Mouse (Mus musculus): ENCODE results near the gene Tmem240.
"Not testable (repeated sequence)": the region's sequence is repeated elsewhere in the genome, so short reads cannot be mapped to it uniquely, and the experiment has no call there.

Tmem240 gene

DNA sequence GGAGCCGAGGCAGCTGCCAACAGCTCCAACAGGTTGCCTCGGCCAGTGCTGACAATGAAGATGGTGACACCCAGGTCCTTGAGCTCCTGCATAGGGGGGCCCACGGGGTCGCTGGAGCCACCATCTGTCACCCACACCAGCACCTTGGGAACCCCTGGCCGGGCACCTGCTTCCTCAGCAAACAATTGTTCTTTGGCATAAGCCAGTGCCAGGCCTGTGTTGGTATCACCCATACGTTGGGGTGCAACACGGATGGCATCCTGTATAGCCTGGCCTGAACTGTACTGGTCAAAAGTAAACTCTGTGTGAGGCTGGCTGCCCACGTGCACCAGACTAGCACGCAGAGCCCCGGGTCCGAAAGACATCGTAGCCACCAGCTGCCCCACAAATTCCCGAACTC, 38.2 kb downstream of the Tmem240 start:
- no peak for DNase-seq

DNA sequence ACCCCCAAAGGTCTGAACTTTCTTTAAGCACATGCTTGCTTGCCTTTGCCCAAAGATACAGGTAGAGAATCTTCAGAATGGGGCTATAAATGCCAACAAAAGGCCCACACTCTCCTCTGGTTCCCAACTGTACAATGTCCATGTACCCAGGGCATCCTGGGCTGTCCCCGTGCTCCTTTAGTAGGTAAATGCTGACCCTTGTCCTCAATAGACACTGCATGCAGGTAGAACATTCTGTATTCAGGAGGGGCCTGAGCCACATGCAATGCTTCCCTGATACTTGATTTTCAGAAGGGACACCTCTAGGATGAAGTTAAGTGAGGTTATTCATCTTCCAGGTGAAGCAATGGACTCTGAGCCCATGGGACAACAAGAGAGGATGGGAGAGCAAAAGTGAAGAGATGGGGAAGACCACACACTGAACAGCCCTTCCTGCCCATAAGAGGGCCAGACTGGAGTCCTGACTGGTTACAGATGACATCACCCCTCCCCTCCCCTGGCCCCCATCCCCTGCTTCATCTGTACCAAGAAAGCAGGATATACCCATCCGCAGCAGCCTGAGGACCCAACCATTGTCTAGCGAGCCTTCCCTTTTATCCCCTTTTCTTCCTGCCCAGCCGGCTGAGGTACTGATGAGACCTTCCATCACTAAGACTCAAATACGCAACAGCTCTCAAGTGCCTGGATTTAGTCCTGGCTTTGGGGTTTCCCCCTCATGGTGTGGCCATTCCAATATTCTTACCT, 38.9 kb downstream of the Tmem240 start:
- peak in 1 of 2 experiments; percentile 28 for DNase-seq

DNA sequence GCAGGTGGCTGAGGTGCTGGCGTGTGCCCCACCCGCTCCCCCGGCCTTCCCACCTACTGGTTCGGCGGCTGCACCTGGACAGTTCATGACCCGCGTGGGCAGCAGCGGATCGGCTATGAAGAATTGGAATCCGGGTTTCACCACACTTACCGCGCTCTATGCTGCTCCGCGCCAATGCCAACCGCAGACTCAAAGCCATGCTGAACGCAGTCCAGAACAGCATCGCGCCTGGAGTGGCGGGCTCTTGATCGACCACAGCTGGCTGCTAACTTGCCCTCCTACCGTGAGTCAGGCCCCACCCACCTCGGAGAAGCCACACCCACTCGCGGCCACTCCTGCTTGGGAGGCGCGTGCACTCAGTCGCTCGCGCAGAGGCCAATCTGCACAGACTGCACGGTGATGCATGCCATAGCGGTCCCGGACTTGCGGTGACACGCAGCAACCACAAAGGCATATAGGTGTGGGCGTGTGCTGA, 39.7 kb downstream of the Tmem240 start, which contains the start of gene Vwa1:
Gene Vwa1 (minus strand): TSS at position 419 of the 475 bp plus-strand sequence.
- peak; percentile 87 to 89 for DNase-seq

DNA sequence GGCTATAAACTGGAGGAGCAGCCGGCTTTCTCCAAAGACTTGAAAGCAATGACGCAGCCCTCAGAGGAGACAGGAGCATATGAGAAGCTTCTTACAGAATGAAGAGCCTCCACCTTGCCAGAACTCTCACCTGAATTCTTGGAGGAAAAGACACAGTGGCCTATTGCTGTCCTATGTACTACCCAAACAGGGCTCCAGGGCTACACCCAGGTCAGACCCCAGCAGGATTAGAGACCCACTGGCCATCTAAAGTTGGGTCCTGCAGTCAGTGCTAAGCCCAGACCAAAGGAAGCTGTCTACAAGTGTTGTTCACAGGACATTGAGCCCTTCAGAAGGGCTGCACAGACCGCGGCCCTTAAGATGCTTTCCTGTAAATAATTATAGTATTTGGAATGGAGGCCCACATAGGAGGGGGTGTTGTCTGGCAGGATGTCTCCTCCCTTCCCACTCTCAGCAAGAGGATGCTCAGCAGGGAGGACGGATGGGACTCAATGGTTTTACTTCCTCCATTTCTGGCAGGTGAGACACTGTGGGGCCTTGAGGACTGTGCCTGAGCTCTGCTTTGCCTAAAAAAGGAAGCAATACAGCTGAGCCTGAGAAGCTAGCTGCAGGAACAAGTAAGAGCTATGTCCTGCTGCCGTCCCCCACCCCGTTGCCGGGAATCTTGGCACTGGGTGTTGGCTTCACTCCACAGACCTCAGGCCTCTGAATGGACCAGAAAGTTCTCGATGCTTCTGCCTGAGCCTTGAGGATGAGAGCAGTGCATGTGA, 40.6 kb downstream of the Tmem240 start:
- DNase-seq: peak; percentile 82 to 83

DNA sequence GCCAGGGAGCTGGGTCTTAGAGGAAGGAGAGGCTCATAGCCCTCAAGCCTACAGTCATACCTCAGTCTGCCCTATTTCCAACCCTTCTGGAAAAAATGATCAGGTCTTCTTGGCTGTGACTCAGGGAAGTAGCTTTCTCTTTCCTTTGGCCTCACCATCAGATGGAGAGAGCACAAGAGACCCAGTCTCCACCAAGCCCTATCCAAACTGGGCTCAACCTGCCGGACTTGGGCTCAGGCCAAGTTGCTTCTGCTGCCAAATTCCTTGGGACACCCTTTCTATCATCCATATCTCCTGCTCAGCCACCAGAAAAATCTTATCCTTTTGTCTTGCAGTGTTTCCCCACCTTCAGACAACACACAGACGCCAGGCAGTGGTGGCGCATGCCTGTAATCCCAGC, 41.3 kb downstream of the Tmem240 start:
- peak; percentile 84 to 85 for DNase-seq

DNA sequence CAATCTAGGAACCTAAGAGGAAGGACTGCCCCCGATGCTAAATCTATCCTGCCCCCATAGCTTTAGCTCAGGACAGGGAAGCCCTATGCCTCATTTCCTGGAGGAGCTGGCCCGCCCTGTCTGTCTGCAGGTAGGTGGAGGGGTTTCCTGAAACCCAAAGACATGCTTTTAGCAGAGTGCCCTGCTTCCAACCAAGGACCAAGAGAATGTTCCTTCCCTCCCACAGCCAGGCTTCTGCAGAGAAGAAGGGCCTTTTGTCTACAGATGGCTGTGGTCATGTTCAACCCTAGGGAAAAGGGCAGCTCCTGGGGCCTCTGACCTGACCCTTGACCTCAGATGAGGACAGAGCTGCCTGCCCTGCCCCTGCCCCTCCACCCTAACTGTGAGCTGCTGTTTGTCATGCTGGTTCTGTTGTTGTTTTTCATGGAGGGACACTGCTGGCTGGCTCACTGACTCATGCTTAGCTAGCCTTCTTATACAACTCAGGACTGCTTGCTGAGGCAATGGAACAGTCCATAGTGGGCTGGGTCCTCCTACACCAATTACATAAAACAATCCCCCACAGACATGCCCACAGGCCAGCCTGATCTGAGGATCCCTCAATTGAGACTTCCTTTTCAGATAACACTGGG, 42.2 kb downstream of the Tmem240 start:
- DNase-seq: peak in 1 of 2 experiments; percentile 19

DNA sequence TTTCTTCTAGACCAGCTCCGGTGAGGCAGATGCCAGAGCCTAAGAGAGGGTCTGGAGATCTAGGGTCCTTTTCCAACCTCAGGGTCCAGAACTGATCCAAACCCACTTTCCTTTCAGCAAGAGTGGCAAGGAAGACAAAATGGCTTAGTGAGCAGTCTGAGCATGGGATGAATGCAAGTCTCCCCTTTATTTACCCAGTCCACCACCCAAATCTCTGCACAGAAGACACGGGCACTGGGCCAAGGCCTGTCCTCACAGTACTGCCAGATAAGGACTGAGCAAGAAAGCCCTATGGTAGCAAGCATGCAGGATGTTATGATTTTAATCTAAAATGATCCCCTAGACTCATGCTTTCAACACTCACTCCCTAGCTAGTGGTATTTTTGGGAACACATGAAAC, 43.2 kb downstream of the Tmem240 start:
- DNase-seq: peak; percentile 56 to 60

DNA sequence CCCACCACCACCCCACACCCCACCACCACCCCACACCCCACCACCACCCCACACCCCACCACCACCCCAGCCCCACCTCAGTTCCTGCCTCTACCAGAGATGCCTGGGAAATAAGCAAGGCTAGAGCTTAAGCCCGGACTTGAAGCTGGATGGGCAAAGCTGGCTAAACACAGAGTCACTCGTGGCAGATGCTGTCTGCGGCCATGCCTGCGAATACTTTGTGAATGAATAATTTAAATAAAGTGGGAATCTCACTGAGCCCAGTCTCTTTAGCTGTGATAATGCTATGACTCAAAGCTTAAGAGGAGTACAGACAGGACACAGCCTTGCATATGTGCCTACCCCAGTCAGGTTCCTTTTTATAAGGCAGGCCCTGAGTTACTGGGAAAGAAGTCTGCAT, 44.9 kb downstream of the Tmem240 start:
- no peak for DNase-seq

DNA sequence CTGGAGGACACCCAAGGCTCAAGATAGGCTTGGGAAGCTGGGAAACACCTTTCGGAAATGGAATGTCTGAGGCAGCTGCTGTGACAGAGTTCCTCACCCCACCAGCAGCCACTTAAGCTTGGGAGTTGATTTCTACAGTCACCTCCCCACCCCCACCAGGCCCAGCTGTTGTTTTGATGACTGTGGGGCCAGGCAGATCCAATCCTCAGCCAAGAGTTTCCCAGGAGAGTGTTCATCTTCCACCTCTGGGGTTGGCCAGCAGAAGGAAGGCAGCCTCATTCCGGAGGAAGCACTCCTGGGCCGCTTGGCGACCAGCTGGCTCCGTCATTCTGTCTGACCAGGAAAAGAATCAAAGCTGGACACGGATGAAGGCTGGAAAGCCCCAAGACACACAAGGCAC, 46.3 kb downstream of the Tmem240 start:
- peak; percentile 56 to 57 for DNase-seq

DNA sequence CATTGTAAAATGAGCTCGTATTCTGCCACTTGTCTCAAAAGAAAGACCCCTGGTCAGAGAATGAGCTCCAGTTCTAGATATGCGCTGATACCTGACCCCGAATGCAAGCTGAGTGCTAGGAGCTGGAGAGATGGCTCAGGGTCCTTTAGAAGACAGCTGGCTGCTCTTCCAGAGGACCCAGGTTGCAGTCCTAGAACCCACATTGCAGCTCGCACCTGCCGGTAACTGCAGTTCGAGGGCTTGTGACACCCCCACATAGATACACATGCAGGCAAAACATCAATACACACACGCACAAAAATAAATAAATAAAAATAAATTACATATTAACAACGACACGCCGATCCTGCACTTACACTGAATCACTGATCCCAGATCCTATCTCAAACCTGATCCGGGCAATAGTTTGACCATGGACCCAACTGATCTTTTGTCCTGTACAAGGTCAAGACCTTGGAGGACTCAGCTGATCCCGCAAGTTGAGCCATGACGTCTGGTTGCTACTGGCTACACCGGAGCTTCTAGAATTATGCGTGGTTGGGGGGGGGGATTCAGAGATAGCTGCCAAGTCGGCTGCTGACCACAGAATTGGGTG, 49.0 kb downstream of the Tmem240 start:
- no peak for DNase-seq

DNA sequence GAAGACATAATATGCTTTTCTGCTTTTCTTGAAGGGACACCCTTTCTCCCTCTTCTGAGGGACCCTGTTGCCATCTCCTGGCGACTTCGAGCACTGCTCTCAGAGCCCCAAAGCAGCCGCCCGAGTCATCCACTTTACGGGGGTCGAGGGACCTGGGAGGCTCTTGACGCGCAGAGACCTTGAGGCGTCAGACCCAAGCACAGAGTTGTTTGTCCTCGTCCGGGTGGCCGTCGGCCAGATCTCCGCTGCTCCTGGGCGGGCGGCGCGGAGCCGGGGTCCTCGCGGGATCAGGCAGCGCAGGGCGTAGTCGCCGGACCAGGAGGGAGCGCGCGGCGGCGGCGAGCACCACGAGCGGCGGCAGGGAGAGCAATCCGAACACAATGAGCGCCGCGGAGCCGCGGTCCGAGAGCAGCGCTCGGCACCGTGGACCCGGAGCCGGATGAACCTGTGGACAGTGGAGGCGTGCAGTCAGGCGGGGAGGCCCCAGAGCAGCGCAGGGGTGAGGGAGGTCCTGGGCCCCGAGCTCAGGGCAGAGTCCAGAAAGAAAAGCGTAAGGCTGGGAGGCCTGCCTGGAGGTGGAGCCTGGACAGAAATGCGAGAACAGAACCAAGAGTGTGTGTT, 49.6 kb downstream of the Tmem240 start:
- DNase-seq: peak; percentile 93

DNA sequence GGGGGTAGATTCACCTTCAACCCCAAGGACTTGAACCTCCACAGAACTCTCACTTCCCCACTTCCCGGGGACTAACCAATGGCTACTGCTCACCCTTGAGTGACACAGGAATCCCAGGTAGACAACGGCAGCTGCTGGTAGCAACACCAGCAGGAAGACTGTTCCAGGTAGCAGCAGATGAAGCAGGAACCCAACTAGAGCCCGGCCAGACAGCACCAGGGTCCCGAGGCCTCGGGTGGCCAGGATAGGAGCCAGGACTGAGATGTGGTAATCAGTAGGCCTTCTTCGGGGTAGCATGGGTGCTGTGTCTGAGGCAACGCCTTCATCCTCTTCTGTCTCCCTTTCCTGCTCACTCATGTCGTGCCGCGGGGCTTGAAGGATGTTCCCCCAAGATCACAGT, 50.6 kb downstream of the Tmem240 start:
- no peak for DNase-seq

DNA sequence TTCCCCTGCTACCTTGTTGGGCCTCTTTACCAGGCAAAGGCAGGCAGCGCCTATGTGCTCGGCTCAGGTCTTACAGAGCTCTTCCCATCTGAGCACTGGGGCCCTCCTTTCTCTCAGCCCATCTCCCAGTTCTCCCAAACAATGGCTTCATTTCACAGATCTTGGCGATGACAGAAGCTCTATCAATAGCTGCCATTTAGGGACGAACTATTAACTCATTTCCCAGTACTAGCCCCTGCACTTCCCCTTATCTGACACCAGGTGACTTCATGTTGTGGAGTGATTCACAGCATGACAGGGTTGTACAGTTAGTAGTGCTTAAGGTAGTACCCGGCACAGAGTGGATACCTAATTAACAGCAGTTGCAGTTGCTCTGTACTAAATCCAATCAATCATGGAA, 51.2 kb downstream of the Tmem240 start, which contains the start of gene Tmem88b:
Gene Tmem88b (minus strand): TSS at position 56 of the 400 bp plus-strand sequence.
- DNase-seq: no peak

DNA sequence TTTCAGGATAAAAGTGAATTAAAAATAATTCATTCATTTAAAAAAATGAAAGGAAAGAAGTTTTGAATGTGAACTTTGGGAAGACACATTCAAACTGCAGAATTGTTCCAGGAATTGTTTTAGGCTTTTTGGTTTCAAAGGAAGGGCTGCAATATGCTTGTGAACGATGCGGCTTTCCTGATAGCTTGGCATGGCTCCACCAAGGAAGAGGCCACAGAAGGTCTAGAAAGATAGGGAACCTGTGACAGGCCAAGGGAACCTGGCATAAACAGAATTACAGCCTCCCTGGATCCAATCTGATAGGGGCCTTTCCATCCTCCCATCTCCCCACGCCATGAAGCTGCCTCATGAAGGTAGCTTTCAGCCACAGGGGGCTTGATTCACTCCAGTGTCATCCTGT, 53.7 kb downstream of the Tmem240 start:
- no peak for DNase-seq

DNA sequence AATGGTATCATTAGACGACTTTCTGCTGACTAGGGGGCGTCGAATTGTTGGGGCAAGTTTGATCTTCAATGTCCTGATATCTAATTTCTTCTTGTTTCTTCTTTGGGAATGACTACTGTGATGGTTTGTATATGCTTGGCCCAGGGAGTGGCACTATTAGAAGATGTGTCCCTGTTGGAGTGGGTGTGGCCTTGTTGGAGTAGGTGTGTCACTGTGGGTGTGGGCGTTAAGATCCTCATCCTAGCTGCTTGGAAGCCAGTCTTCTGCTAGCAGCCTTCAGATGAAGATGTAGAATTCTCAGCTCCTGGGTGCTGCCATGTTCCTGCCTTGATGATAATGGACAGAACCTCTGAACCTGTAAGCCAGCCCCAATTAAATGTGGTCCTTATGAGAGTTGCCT, 54.2 kb downstream of the Tmem240 start:
- not testable (repeated sequence) for DNase-seq

DNA sequence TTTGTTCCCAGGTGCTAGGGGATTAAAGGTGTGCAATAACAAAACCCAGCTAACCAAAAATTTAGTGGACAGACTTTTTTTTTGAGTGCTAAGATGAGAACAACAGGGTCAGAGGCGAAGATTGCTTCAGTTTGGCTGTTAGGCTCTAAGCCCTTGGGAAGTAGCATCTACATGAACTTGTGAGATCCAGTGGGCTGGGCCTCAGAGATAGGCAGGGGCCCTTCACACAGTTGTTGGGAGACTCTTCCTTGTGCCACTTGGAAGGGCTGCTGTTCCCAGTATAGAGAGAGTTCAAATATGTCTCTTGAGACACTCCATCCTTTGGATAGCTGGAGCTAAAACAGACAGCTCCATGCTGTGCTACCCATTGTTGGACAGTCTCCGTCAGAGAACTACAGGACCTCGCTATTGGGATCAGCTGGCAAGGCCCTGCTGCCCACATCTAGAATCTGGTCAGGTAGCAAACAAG, 55.5 kb downstream of the Tmem240 start, which contains the start of gene Ankrd65:
Gene Ankrd65 (plus strand): TSS at position 419 of the 469 bp plus-strand sequence.
- DNase-seq: no peak
